7 mouse cellular contexts compared by ENCODE assay signal in the genomic region with DNA sequence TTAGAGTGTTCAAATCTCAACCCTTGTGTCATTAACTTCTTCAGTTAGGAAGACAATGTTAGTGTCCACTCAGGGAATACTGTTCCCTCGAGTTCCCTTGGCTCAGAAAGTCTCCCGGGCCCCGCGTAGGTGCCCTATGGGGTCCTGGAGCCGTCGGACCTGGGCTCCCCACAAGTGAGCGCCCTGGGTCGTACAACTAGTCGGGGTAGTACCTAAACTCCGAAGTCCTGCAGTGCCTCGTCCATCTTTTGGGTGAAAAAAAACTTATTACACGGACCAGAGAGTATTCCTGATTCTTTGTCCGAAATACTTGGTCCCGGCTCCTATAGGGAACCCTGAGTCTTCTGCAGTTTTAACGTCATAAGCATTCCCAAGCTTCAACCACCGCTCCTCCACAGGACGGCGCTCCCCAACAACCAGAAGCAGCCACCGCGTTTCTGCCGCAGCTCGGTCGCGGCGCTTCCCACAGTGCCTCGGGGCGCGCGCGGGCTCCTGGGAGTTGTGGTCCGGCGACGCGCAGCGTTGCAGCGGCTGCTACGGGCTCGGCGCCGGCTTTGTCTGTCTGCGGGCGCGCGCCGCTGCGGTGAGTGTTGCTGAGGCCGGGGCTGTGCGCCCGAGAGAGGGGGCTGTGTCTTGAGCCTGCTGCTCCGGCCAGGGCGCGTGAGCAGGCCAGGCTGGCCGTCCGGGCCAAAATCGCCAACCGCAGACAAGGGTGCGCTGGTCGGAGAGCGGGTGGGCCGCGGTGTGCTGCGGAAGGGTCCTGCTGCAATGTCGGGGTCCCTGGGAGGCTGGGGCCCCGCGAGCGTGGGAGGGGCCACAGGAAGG. TPM values are rescaled to one million over a fixed set of nuclear protein-coding genes. Genes with fewer than 3 reads are reported as not detected.
DNase-seq lines count a peak whose midpoint lies in the region; ATAC-seq lines count a peak whose summit lies in the region.

A gene (plus strand): TSS at position 495 of the 825 bp plus-strand sequence.

- peak within 1 kb of the TSS; percentile 88 for H3K27ac ChIP-seq in intestine, embryonic 14.5 days (ENCODE audit: low read depth)

- H3K27me3 ChIP-seq in intestine, embryonic 14.5 days (replicated peaks; ENCODE audit: control insufficient read depth, insufficient read depth, low read length): no peaks in the 10 kb centered on the region

- H3K4me1 ChIP-seq in intestine, embryonic 14.5 days (replicated peaks; ENCODE audit: control insufficient read depth, insufficient read depth, low read length): peaks cover 7% of the 10 kb centered on the region; the same call in 1 of the 2 replicates

- under 1% methylated on average over 66 of the region's 66 CpGs for WGBS in intestine, embryonic 14.5 days

- peak; percentile 94 for ATAC-seq in intestine, embryonic 14.5 days (replicated peaks; ENCODE audit: low FRiP score, low TSS enrichment, low read depth)

- H3K4me2 ChIP-seq in intestine, embryonic 14.5 days (ENCODE audit: low read length): peak within 1 kb of the TSS; percentile 69

- no peaks in the 10 kb centered on the region for H3K9me3 ChIP-seq in intestine, embryonic 14.5 days (ENCODE audit: control insufficient read depth, low read length)

- peak within 1 kb of the TSS; percentile 97 for H3K9ac ChIP-seq in intestine, embryonic 14.5 days (ENCODE audit: low read length)

- intact Hi-C loops in left cerebral cortex, postnatal 14 days (cut with DNase I): loop anchor here (2.0 kb wide), 1 partner anchor 80 kb away; no protein-coding TSS in a partner anchor

- peaks cover 29% of the 10 kb centered on the region for H3K36me3 ChIP-seq in intestine, embryonic 14.5 days (ENCODE audit: control insufficient read depth, insufficient read depth, low read length)

- DNase-seq in adrenal gland, adult 18-20 months (ENCODE audit: low spot score in 2 of 2): peak; percentile 88 to 91
- peak; percentile 99 for DNase-seq in embryo, embryonic 11 days
- DNase-seq in gastrocnemius, postnatal 25 days: peak; percentile 90
- peak; percentile 92 for DNase-seq in intestine, embryonic 14.5 days (ENCODE audit: low spot score)
- peak; percentile 95 to 96 for DNase-seq in left cerebral cortex, postnatal 14 days (ENCODE audit: low spot score in 2 of 2)
- peak; percentile 93 for DNase-seq in mesoderm, embryonic 11.5 days (ENCODE audit: low read depth, low spot score)
- DNase-seq in right cerebral cortex, postnatal 4 days: peak; percentile 95

- peak within 1 kb of the TSS; percentile 88 for H3K4me3 ChIP-seq in intestine, embryonic 14.5 days (ENCODE audit: low read depth, low read length)

RNA-seq across cellular contexts. Expression of the gene that starts here (rescaled TPM):
- 10 to 100 TPM; 29.2 to 29.5 TPM for total RNA-seq in adrenal gland, adult 18-20 months (2021)
- total RNA-seq in gastrocnemius, postnatal 25 days (2021): 10 to 100 TPM; 36.1 to 36.6 TPM
- polyA plus RNA-seq in intestine, embryonic 14.5 days (2014; fragmentation: Nextera tagmentation; extraction: Ambion mirVana): 109 and 125 TPM in 2 replicates
- total RNA-seq in left cerebral cortex, postnatal 14 days (2021): 10 to 100 TPM; 58.4 to 58.9 TPM

Comparison
In these comparisons a context has a peak if more than half of its experiments do, and no peak if none do; other contexts are left out.
1. Peak in every context shown above with its lines: DNase-seq, ATAC-seq, H3K4me3 ChIP-seq and H3K27ac ChIP-seq.